Mouse (Mus musculus): ENCODE measurements around the gene Cog6.

DNA sequence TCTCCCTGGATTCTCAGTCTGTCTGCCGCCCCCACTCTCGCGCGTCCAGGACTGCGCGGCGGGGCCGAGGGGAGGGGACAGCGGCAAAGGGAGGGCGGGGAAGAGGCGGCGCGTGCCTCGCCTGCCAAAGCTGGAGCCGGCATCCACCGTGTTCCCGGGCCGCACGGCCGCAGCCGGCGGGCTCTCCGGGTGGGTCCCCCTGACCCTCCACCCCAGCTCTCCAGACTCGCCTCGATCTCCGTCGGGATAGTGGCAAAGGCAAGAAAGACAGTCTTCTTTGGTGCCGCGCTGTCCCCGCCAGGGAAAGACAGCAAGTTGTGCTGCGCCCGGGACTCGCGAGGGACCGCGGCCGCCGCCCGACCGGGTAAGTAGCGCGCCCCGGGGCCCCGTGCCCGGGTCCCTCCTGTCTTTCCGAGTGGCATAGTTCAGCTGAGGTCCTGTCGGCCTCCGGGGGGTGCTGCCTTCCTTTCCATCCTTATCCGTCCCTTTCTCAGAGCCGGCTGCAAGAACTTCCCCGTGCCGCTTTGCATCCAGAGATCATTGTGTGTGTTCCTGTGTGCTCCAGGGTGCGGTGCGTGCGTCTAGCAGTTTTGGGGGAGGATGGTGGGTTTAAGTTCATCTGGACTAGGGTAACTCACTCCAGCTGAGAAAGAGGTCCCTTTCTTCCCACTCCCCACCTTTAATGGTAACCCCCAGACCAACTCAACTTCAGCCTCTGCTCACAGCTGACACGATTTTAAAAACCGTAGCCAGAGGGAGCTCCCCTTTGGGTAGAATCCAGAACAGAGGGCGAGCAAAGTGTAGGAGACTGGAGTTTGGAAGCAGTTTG, 24.6 kb upstream of the Cog6 start, which contains the start of gene Lhfp:
- TF ChIP-seq HCFC1 (IDR thresholded peaks at IDR 0.05; ENCODE audit: borderline replicate concordance, insufficient read depth, low read length) (no peak), ZC3H11A (IDR thresholded peaks at IDR 0.05; ENCODE audit: borderline replicate concordance, low read depth, low read length) (no peak), CHD2 (IDR thresholded peaks at IDR 0.05; ENCODE audit: low read depth, low read length) (no peak), ZNF384 (IDR thresholded peaks at IDR 0.05; ENCODE audit: low read depth, low read length) (no peak), MAFK (IDR thresholded peaks at IDR 0.05; ENCODE audit: insufficient read depth, low read depth, low read length) (no peak)

All from ES-E14 (cell line).